Mouse (Mus musculus): Measurements from ENCODE around the gene Abcc5. TPM values are rescaled to one million over a fixed set of nuclear protein-coding genes. Genes with fewer than 3 reads are reported as not detected.
"Not testable (repeated sequence)": the region's sequence is repeated elsewhere in the genome, so short reads cannot be mapped to it uniquely, and the experiment has no call there.

The Abcc5 gene
- polyA plus RNA-seq, 1 experiment from 2014 or later, result 68.6 TPM

DNA sequence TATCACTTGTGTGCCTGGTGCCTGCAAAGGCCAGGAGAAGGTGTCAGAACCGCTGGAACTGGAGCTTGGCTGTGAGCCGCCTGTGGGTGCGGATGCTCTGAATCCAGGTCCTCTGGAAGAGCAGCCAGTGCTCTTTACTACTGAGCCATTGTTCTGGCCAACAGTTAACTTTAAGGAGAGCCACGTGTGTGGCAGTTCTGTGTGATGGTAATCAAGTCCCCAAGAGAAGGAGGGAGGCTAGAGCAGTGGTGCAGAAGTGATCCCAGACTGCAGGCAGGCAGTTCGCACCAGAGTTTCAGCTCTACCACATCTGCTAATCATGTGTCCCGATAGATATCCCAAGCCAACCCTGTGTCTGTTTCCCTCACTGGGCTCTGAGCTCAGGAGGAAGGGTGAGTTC, 36.0 kb downstream of the Abcc5 start:
- H3K36me3 ChIP-seq (ENCODE audit: control insufficient read depth, insufficient read depth, low read length), result peaks cover 81% of the 10 kb centered on the region
- ATAC-seq (ENCODE audit: insufficient number of reproducible peaks, insufficient read depth, low FRiP score, low read depth), result no peak

DNA sequence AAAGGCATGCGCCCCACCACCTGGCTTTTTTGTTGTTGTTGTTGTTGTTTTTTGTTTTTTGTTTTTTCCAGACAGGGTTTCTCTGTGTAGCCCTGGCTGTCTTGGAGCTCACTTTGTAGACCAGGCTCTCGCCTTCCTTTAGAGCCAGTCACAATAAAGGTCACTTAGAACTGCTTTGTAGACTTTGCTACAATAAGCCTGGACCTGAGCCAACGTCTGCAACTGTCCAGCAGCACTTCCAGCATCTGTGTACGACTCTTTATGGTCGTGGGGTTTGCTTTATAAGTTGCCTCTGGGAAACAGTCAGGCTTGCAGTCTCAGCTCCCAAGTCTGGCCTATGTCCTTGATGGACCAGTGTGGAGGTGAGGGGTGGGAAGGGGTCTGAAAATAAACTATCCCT, 45.2 kb downstream of the Abcc5 start:
- H3K27me3 ChIP-seq (ENCODE audit: control insufficient read depth, insufficient read depth, low read length), result no peaks in the 10 kb centered on the region
- no peak overlapping the region for H3K9ac ChIP-seq (ENCODE audit: low read length)
- H3K4me2 ChIP-seq (ENCODE audit: low read length), result no peak overlapping the region
- peaks cover 59% of the 10 kb centered on the region for H3K36me3 ChIP-seq (ENCODE audit: control insufficient read depth, insufficient read depth, low read length)
- no peaks in the 10 kb centered on the region; a peak in 1 of 4 replicates for H3K4me1 ChIP-seq (ENCODE audit: control insufficient read depth in 2 of 2, insufficient read depth in 2 of 2, low read length in 2 of 2)
- H3K9me3 ChIP-seq (ENCODE audit: control insufficient read depth, low read length), result no peaks in the 10 kb centered on the region
- no peak overlapping the region for H3K27ac ChIP-seq (replicated peaks in 1 of 2; ENCODE audit: control insufficient read depth in 1 of 2, insufficient read depth in 1 of 2, low read depth in 2 of 2, low read length in 2 of 2)
- ATAC-seq (ENCODE audit: insufficient number of reproducible peaks, insufficient read depth, low FRiP score, low read depth), result no peak
- no peak overlapping the region for H3K4me3 ChIP-seq (ENCODE audit: control insufficient read depth in 1 of 2, insufficient read depth in 1 of 2, low read depth in 1 of 2, low read length in 2 of 2)
- 40% methylated on average over 5 of the region's 5 CpGs for WGBS

More for the DNA sequence above, 36.0 kb downstream of the Abcc5 start:
- Histone ChIP-seq H3K9me3 (ENCODE audit: control insufficient read depth, low read length) (no peaks in the 10 kb centered on the region), H3K4me2 (ENCODE audit: low read length) (no peak overlapping the region), H3K4me3 (ENCODE audit: control insufficient read depth in 1 of 2, insufficient read depth in 1 of 2, low read depth in 1 of 2, low read length in 2 of 2) (no peak overlapping the region), H3K27me3 (ENCODE audit: control insufficient read depth, insufficient read depth, low read length) (no peaks in the 10 kb centered on the region), H3K4me1 (ENCODE audit: control insufficient read depth in 2 of 2, insufficient read depth in 2 of 2, low read length in 2 of 2) (no peaks in the 10 kb centered on the region), H3K9ac (ENCODE audit: low read length) (no peak overlapping the region), H3K27ac (replicated peaks in 1 of 2; ENCODE audit: control insufficient read depth in 1 of 2, insufficient read depth in 1 of 2, low read depth in 2 of 2, low read length in 2 of 2) (no peak overlapping the region)
- 72% methylated on average over 6 of the region's 6 CpGs for WGBS

DNA sequence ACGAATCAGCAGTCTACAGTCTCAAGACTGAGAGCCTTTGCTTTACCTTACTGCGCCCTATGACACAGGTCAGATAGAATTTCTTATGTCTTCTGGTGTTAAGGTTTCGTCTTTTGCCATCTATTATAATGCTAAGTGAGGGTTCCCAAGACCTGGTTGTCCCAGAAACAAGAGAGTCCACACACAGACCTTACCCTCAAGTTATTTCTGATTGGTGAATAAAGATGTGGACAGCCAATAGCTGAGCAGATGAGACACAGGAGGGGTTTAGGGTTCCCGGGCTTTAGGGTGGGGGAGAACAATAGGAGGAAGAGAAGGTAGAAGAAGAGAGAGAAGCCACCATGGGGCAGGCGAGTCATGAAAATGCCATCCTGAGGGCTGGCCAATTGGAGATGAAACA, 50.9 kb downstream of the Abcc5 start:
- peaks cover 78% of the 10 kb centered on the region for H3K36me3 ChIP-seq (ENCODE audit: control insufficient read depth, insufficient read depth, low read length)
- WGBS, result 88% methylated on average over 5 of the region's 5 CpGs

DNA sequence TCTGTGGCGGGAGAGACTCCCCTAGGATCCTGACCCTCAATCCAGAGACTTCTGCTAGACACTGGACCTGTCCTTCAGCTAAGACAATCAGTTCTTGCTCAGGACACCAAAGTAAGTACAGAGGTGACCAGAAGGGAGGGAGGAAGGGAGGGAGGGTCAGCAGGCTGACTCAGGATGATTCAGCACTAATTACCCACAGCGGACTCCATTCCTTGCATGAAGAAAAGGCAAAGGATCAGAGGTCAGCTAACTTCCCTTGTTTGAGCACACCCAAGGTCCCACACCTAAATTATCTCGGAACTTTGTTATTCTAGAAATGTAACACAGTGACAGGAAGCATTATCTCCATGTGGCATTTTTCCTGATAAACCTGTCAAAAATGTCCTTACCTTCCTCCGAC, 54.5 kb downstream of the Abcc5 start:
- no peak overlapping the region for H3K9ac ChIP-seq (ENCODE audit: low read length)
- H3K27me3 ChIP-seq (ENCODE audit: control insufficient read depth, insufficient read depth, low read length), result no peaks in the 10 kb centered on the region
- no peak overlapping the region for H3K4me2 ChIP-seq (ENCODE audit: low read length)
- WGBS, result 38% methylated on average over 4 of the region's 4 CpGs
- H3K4me1 ChIP-seq (ENCODE audit: control insufficient read depth in 2 of 2, insufficient read depth in 2 of 2, low read length in 2 of 2), result no peaks in the 10 kb centered on the region; a peak in 1 of 4 replicates
- no peak overlapping the region for H3K4me3 ChIP-seq (ENCODE audit: control insufficient read depth in 1 of 2, insufficient read depth in 1 of 2, low read depth in 1 of 2, low read length in 2 of 2)
- H3K36me3 ChIP-seq (ENCODE audit: control insufficient read depth, insufficient read depth, low read length), result peaks cover 88% of the 10 kb centered on the region
- no peak overlapping the region for H3K27ac ChIP-seq (replicated peaks in 1 of 2; ENCODE audit: control insufficient read depth in 1 of 2, insufficient read depth in 1 of 2, low read depth in 2 of 2, low read length in 2 of 2)
- no peaks in the 10 kb centered on the region for H3K9me3 ChIP-seq (ENCODE audit: control insufficient read depth, low read length)
- ATAC-seq (ENCODE audit: insufficient number of reproducible peaks, insufficient read depth, low FRiP score, low read depth), result no peak

More for the DNA sequence above, 50.9 kb downstream of the Abcc5 start:
- no peak overlapping the region for H3K9ac ChIP-seq (ENCODE audit: low read length)
- H3K27ac ChIP-seq (replicated peaks in 1 of 2; ENCODE audit: control insufficient read depth in 1 of 2, insufficient read depth in 1 of 2, low read depth in 2 of 2, low read length in 2 of 2), result no peak overlapping the region
- no peak overlapping the region for H3K4me2 ChIP-seq (ENCODE audit: low read length)
- H3K4me1 ChIP-seq (ENCODE audit: control insufficient read depth in 2 of 2, insufficient read depth in 2 of 2, low read length in 2 of 2), result no peaks in the 10 kb centered on the region; a peak in 1 of 4 replicates
- H3K9me3 ChIP-seq (ENCODE audit: control insufficient read depth, low read length), result no peaks in the 10 kb centered on the region
- no peaks in the 10 kb centered on the region for H3K27me3 ChIP-seq (ENCODE audit: control insufficient read depth, insufficient read depth, low read length)
- no peak for ATAC-seq (ENCODE audit: insufficient number of reproducible peaks, insufficient read depth, low FRiP score, low read depth)
- no peak overlapping the region for H3K4me3 ChIP-seq (ENCODE audit: control insufficient read depth in 1 of 2, insufficient read depth in 1 of 2, low read depth in 1 of 2, low read length in 2 of 2)

DNA sequence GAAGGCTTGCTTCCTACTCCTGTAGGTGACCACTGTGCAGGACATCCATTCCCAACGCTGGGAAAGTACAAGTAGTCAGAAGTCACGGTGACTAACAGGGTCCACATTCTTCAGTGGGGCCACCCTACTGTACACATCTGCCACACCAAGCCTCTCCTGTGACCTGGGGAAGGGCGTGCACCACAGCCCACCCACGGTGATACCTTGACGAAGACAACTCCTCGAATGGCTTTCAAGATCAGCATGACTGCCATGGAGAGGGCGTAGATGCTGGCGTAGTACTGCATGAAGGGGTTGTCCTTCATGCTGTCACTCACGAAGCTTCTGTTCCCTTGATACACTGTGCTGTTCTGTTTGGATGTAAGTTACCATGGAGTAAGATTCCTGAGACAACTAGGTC, 58.0 kb downstream of the Abcc5 start:
- Histone ChIP-seq H3K9ac (ENCODE audit: low read length) (no peak overlapping the region), H3K4me2 (ENCODE audit: low read length) (no peak overlapping the region), H3K27ac (replicated peaks in 1 of 2; ENCODE audit: control insufficient read depth in 1 of 2, insufficient read depth in 1 of 2, low read depth in 2 of 2, low read length in 2 of 2) (no peak overlapping the region), H3K27me3 (ENCODE audit: control insufficient read depth, insufficient read depth, low read length) (no peaks in the 10 kb centered on the region), H3K36me3 (ENCODE audit: control insufficient read depth, insufficient read depth, low read length) (peaks cover 92% of the 10 kb centered on the region), H3K4me3 (ENCODE audit: control insufficient read depth in 1 of 2, insufficient read depth in 1 of 2, low read depth in 1 of 2, low read length in 2 of 2) (no peak overlapping the region), H3K4me1 (ENCODE audit: control insufficient read depth in 2 of 2, insufficient read depth in 2 of 2, low read length in 2 of 2) (no peaks in the 10 kb centered on the region; a peak in 1 of 4 replicates), H3K9me3 (ENCODE audit: control insufficient read depth, low read length) (no peaks in the 10 kb centered on the region)
- no peak for ATAC-seq (ENCODE audit: insufficient number of reproducible peaks, insufficient read depth, low FRiP score, low read depth)
- 79% methylated on average over 9 of the region's 9 CpGs for WGBS

DNA sequence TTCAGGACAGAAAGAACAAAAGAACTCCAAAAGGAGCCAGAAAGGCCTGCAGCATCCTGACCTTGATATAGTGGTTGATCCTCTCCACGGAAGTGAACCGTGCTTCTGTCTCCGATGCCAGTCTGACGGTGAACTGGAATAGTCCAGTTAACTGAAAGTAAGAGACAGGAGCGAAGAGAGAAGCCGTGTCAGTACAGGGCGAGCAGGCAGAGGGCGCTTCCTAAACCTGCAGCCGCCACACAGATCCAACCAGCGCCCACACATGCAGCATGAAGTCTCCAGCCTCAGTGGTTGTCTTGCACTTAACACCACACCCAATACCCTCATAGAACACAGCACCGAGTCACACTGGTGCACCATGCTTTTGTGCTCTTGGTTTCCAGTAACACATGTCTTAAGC, 64.1 kb downstream of the Abcc5 start:
- Histone ChIP-seq H3K4me2 (ENCODE audit: low read length) (no peak overlapping the region), H3K36me3 (ENCODE audit: control insufficient read depth, insufficient read depth, low read length) (peaks cover 95% of the 10 kb centered on the region), H3K4me3 (ENCODE audit: control insufficient read depth in 1 of 2, insufficient read depth in 1 of 2, low read depth in 1 of 2, low read length in 2 of 2) (no peak overlapping the region), H3K27me3 (ENCODE audit: control insufficient read depth, insufficient read depth, low read length) (no peaks in the 10 kb centered on the region), H3K4me1 (ENCODE audit: control insufficient read depth in 2 of 2, insufficient read depth in 2 of 2, low read length in 2 of 2) (no peaks in the 10 kb centered on the region), H3K9me3 (ENCODE audit: control insufficient read depth, low read length) (no peaks in the 10 kb centered on the region), H3K27ac (replicated peaks in 1 of 2; ENCODE audit: control insufficient read depth in 1 of 2, insufficient read depth in 1 of 2, low read depth in 2 of 2, low read length in 2 of 2) (no peak overlapping the region), H3K9ac (ENCODE audit: low read length) (no peak overlapping the region)
- 88% methylated on average over 11 of the region's 11 CpGs for WGBS
- ATAC-seq (ENCODE audit: insufficient number of reproducible peaks, insufficient read depth, low FRiP score, low read depth), result no peak

DNA sequence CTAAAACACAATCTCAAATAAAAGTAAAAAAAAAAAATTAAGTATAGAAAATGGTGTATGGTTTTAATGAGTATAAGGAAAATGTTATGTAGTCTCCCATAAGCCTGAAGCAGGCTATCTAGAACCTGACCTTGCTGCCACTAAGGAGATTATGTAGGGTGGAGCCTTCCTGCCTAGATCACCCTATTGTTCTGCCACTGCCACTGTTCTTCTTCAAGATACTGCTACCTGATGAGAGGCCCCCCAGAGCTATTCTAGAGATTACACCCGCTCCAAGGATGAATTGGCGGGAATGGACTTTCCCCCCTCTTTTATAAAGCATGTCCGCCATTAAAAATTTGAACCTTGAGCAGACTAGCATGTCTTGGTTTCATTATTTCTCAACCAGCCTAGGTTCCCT, 64.7 kb downstream of the Abcc5 start:
- not testable (repeated sequence) for H3K9ac ChIP-seq (ENCODE audit: low read length); H3K9me3 ChIP-seq (ENCODE audit: control insufficient read depth, low read length); H3K27ac ChIP-seq (replicated peaks in 1 of 2; ENCODE audit: control insufficient read depth in 1 of 2, insufficient read depth in 1 of 2, low read depth in 2 of 2, low read length in 2 of 2); H3K4me3 ChIP-seq (ENCODE audit: control insufficient read depth in 1 of 2, insufficient read depth in 1 of 2, low read depth in 1 of 2, low read length in 2 of 2); H3K4me2 ChIP-seq (ENCODE audit: low read length); ATAC-seq (ENCODE audit: insufficient number of reproducible peaks, insufficient read depth, low FRiP score, low read depth); H3K4me1 ChIP-seq (ENCODE audit: control insufficient read depth in 2 of 2, insufficient read depth in 2 of 2, low read length in 2 of 2); H3K27me3 ChIP-seq (ENCODE audit: control insufficient read depth, insufficient read depth, low read length)
- peaks cover 94% of the 10 kb centered on the region for H3K36me3 ChIP-seq (ENCODE audit: control insufficient read depth, insufficient read depth, low read length)
- WGBS, result 87% methylated on average over 3 of the region's 3 CpGs

DNA sequence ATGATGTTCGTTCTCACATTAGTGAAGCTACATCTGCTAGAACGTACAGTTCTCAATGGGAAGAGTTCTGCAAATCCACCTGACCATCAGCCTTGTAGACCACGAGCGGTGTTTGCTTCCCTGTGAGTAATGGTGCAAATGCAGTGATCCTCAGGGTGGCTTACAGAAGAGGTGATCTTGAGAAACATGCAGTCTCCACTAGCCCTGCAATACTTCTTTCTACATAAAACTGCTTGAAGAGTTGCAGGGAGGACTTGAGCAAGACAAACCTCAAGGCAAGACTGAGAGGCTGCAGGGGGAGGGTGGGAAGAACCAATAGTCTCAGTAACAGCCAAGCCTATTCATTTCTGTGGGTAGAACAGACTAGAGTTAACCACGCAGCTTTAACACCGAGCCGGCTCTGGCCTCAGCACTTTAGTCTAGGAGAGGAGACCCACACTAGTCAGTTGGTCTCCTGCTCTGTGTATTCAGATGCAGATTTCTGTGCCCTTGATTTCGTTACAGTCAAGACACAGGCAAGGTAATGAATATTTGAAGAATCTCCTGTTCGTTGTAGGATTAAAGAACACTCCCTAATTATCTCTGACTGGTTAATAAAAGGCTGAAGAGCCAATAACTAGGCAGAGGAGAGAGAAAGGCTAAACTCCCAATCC, 66.4 kb downstream of the Abcc5 start:
- Histone ChIP-seq H3K4me2 (ENCODE audit: low read length) (no peak overlapping the region), H3K4me3 (ENCODE audit: control insufficient read depth in 1 of 2, insufficient read depth in 1 of 2, low read depth in 1 of 2, low read length in 2 of 2) (no peak overlapping the region), H3K4me1 (ENCODE audit: control insufficient read depth in 2 of 2, insufficient read depth in 2 of 2, low read length in 2 of 2) (no peaks in the 10 kb centered on the region), H3K9ac (ENCODE audit: low read length) (no peak overlapping the region), H3K9me3 (ENCODE audit: control insufficient read depth, low read length) (no peaks in the 10 kb centered on the region), H3K27me3 (ENCODE audit: control insufficient read depth, insufficient read depth, low read length) (no peaks in the 10 kb centered on the region), H3K27ac (replicated peaks in 1 of 2; ENCODE audit: control insufficient read depth in 1 of 2, insufficient read depth in 1 of 2, low read depth in 2 of 2, low read length in 2 of 2) (no peak overlapping the region), H3K36me3 (ENCODE audit: control insufficient read depth, insufficient read depth, low read length) (peaks cover 92% of the 10 kb centered on the region)
- ATAC-seq (ENCODE audit: insufficient number of reproducible peaks, insufficient read depth, low FRiP score, low read depth), result no peak
- 86% methylated on average over 9 of the region's 9 CpGs for WGBS
